Mouse (Mus musculus): Measurements from ENCODE around the gene Smok3b. TPM values are rescaled to one million over a fixed set of nuclear protein-coding genes. Genes with fewer than 3 reads are reported as not detected.

Smok3b gene
- polyA plus RNA-seq, 1 experiment from 2014 or later, result not detected

DNA sequence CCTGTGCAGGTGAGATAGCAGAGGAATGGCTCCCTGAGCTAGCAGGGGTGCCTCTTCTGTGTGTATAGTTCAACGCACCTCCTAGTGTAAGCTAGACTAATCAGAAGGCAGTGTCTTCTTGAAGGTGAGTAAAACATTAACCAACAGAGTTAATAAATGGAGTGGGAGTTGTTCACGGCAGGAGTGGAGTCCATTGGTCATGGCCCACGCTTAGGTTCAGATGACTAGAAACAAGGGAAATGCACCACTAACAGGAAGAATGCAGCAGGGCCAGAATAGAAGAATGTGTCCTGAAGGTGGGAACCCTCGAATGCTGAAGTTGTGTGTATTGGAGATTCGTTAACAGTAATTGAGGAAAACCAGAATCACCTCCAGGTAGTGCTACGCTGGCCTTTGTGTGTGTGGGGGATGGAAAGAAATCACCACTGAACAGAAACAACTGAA, 67.9 kb downstream of the Smok3b start:
- DNase-seq (ENCODE audit: extremely low spot score, low spot score), result no peak
- no peaks in the 10 kb centered on the region for H3K27me3 ChIP-seq (ENCODE audit: poor library complexity, severe bottlenecking)
- peaks cover 47% of the 10 kb centered on the region for H3K36me3 ChIP-seq (replicated peaks)
- peaks cover 18% of the 10 kb centered on the region for H3K4me1 ChIP-seq
- H3K4me3 ChIP-seq, result no peak overlapping the region
- no peaks in the 10 kb centered on the region for H3K9me3 ChIP-seq
- WGBS, result 90% methylated on average over 6 of the region's 6 CpGs
- no peak overlapping the region for H3K27ac ChIP-seq

DNA sequence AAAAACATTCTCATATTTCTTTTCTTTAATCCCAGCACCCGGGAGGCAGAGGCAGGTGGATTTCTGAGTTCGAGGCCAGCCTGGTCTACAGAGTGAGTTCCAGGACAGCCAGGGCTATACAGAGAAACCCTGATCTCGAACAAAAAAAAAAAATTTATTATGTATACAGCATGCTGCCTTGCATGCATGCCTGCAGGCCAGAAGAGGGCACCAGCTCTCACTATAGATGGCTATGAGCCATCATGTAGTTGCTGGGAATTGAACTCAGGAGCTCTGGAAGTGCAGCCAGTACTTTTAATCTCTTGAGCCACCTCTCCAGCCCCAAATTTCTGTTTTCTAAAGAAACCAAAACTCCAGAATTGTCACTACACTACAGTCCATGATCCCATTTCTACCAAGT, 69.0 kb downstream of the Smok3b start:
- Histone ChIP-seq H3K27me3 (ENCODE audit: poor library complexity, severe bottlenecking) (no peaks in the 10 kb centered on the region), H3K27ac (no peak overlapping the region), H3K9me3 (no peaks in the 10 kb centered on the region), H3K4me3 (no peak overlapping the region), H3K4me1 (peaks cover 15% of the 10 kb centered on the region), H3K36me3 (replicated peaks) (peaks cover 58% of the 10 kb centered on the region)
- DNase-seq (ENCODE audit: extremely low spot score, low spot score), result no peak
- WGBS, result 88% methylated on average over 3 of the region's 3 CpGs

DNA sequence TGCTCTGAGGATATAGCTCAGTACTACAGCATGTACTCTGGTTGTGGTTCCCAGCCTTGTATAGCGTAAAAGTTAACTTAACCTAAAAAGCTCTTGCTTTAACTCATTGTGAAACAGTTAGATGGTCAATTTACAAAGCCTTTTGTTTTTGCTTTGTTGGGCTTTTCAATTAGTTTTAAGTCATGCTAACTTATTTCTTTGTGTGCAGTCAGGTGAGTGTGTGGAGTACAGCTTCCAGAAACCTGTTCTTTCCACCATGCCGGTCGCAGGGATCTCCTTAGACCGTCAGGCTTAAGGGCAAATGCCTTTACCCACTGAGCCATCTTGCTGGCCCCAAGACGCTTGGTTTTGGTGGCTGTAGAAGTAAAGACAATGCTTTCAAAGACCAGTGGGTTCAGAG, 69.5 kb downstream of the Smok3b start:
- peaks cover 63% of the 10 kb centered on the region for H3K36me3 ChIP-seq (replicated peaks)
- H3K27ac ChIP-seq, result no peak overlapping the region
- H3K9me3 ChIP-seq, result no peaks in the 10 kb centered on the region
- no peak for DNase-seq (ENCODE audit: extremely low spot score, low spot score)
- H3K4me3 ChIP-seq, result no peak overlapping the region
- 95% methylated on average over 5 of the region's 5 CpGs for WGBS
- H3K27me3 ChIP-seq (ENCODE audit: poor library complexity, severe bottlenecking), result no peaks in the 10 kb centered on the region
- peaks cover 15% of the 10 kb centered on the region for H3K4me1 ChIP-seq

DNA sequence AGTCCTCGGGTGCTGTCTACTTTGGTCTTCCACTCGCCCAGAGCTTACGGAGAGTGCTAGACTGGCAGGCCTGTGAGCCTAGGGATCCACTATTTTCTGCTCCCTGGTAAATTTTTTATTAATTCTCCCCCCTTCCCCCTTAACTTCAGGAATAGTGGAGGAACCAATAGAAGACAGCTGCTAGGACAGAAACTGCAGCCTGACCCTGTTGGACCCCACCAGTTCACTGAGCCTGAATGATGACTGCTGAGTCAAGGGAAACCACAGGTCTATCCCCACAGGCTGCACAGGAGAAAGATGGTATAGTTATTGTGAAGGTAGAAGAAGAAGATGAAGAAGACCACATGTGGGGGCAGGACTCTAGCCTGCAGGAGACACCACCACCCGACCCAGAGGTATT, 71.5 kb downstream of the Smok3b start:
- 91% methylated on average over 4 of the region's 4 CpGs for WGBS
- H3K27me3 ChIP-seq (ENCODE audit: poor library complexity, severe bottlenecking), result no peaks in the 10 kb centered on the region
- DNase-seq (ENCODE audit: extremely low spot score, low spot score), result no peak
- H3K4me3 ChIP-seq, result no peak overlapping the region
- H3K4me1 ChIP-seq, result 0 out of 2 replicates have a peak, but pooled peaks cover 3% of the 10 kb centered on the region
- H3K36me3 ChIP-seq (replicated peaks), result peaks cover 72% of the 10 kb centered on the region
- no peaks in the 10 kb centered on the region for H3K9me3 ChIP-seq
- no peak overlapping the region for H3K27ac ChIP-seq

DNA sequence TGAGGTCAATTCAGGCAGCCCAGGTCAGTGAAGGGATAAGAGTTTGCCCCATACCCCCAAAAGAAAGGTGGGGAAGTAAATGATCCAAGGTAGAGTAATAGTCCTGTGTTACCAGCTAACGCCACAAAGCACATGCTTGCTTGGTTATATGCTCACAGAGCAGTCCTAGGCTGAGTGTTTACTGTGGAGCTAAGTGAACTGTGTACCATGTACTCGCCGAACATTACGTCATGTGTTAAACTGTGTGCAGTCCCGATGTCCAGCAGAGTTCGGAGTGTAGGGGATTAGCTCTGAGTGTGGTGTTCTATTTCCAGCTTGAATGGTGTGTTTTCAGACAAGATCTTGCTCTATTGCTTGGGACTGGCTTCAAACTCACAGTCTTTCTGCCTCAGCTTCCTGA, 73.2 kb downstream of the Smok3b start:
- no peak for DNase-seq (ENCODE audit: extremely low spot score, low spot score)
- Histone ChIP-seq H3K36me3 (replicated peaks) (peaks cover 72% of the 10 kb centered on the region), H3K4me3 (no peak overlapping the region), H3K27me3 (ENCODE audit: poor library complexity, severe bottlenecking) (no peaks in the 10 kb centered on the region), H3K27ac (no peak overlapping the region), H3K4me1 (no peaks in the 10 kb centered on the region), H3K9me3 (no peaks in the 10 kb centered on the region)
- WGBS, result 94% methylated on average over 6 of the region's 6 CpGs

Other genes with a start within 250 kb of the Smok3b start
- 47.5 and 49.2 TPM in 2 replicates for gene Ppp1r35, start 242.6 kb upstream of the Smok3b start, polyA plus RNA-seq (2016; fragmentation: Nextera tagmentation; extraction: Ambion mirVana)
- 10.0 and 11.5 TPM in 2 replicates for gene Mepce, start 233.8 kb upstream of the Smok3b start, polyA plus RNA-seq (2016; fragmentation: Nextera tagmentation; extraction: Ambion mirVana)
- 12.9 and 14.8 TPM in 2 replicates for gene Zcwpw1, start 233.6 kb upstream of the Smok3b start, polyA plus RNA-seq (2016; fragmentation: Nextera tagmentation; extraction: Ambion mirVana)
- gene Pilra, start 185.1 kb upstream of the Smok3b start, polyA plus RNA-seq (2016; fragmentation: Nextera tagmentation; extraction: Ambion mirVana), result 0.43 and 0.58 TPM in 2 replicates
- not detected in 2 replicates for gene Pilrb1, start 163.3 kb upstream of the Smok3b start, polyA plus RNA-seq (2016; fragmentation: Nextera tagmentation; extraction: Ambion mirVana)
- gene Pilrb2, start 149.6 kb upstream of the Smok3b start, polyA plus RNA-seq (2016; fragmentation: Nextera tagmentation; extraction: Ambion mirVana), result not detected in 2 replicates
- not detected in 2 replicates for gene Cyp3a13, start 99.8 kb upstream of the Smok3b start, polyA plus RNA-seq (2016; fragmentation: Nextera tagmentation; extraction: Ambion mirVana)
- not detected in 2 replicates for gene Gjc3, start 58.3 kb upstream of the Smok3b start, polyA plus RNA-seq (2016; fragmentation: Nextera tagmentation; extraction: Ambion mirVana)
- gene Azgp1, start 39.9 kb upstream of the Smok3b start, polyA plus RNA-seq (2016; fragmentation: Nextera tagmentation; extraction: Ambion mirVana), result not detected in 2 replicates
- gene Smok3a, start 168 bp upstream of the Smok3b start, polyA plus RNA-seq (2016; fragmentation: Nextera tagmentation; extraction: Ambion mirVana), result not detected in 2 replicates
- gene Smok3c, start 31.8 kb downstream of the Smok3b start, polyA plus RNA-seq (2016; fragmentation: Nextera tagmentation; extraction: Ambion mirVana), result not detected in 2 replicates
- 25.2 and 25.3 TPM in 2 replicates for gene Zkscan1, start 63.7 kb downstream of the Smok3b start, polyA plus RNA-seq (2016; fragmentation: Nextera tagmentation; extraction: Ambion mirVana)
- gene Zscan21, start 95.5 kb downstream of the Smok3b start, polyA plus RNA-seq (2016; fragmentation: Nextera tagmentation; extraction: Ambion mirVana), result 98.4 and 105 TPM in 2 replicates
- gene Zfp113, start 134.3 kb downstream of the Smok3b start, polyA plus RNA-seq (2016; fragmentation: Nextera tagmentation; extraction: Ambion mirVana), result 37.0 and 38.7 TPM in 2 replicates
- gene Cops6, start 139.6 kb downstream of the Smok3b start, polyA plus RNA-seq (2016; fragmentation: Nextera tagmentation; extraction: Ambion mirVana), result 348 and 351 TPM in 2 replicates
- gene Ap4m1, start 150.6 kb downstream of the Smok3b start, polyA plus RNA-seq (2016; fragmentation: Nextera tagmentation; extraction: Ambion mirVana), result 32.7 TPM in 2 replicates
- gene Mcm7, start 151.0 kb downstream of the Smok3b start, polyA plus RNA-seq (2016; fragmentation: Nextera tagmentation; extraction: Ambion mirVana), result 444 and 449 TPM in 2 replicates
- gene Taf6, start 166.0 kb downstream of the Smok3b start, polyA plus RNA-seq (2016; fragmentation: Nextera tagmentation; extraction: Ambion mirVana), result 151 and 155 TPM in 2 replicates
- 51.4 and 56.7 TPM in 2 replicates for gene Cnpy4, start 166.1 kb downstream of the Smok3b start, polyA plus RNA-seq (2016; fragmentation: Nextera tagmentation; extraction: Ambion mirVana)
- gene Mblac1, start 172.9 kb downstream of the Smok3b start, polyA plus RNA-seq (2016; fragmentation: Nextera tagmentation; extraction: Ambion mirVana), result 8.9 and 10.4 TPM in 2 replicates
- gene Nxpe5, start 204.5 kb downstream of the Smok3b start, polyA plus RNA-seq (2016; fragmentation: Nextera tagmentation; extraction: Ambion mirVana), result not detected in 2 replicates
- 38.9 and 41.5 TPM in 2 replicates for gene Lamtor4, start 234.1 kb downstream of the Smok3b start, polyA plus RNA-seq (2016; fragmentation: Nextera tagmentation; extraction: Ambion mirVana)
- gene BC037034, start 242.6 kb downstream of the Smok3b start, polyA plus RNA-seq (2016; fragmentation: Nextera tagmentation; extraction: Ambion mirVana), result 5.3 and 5.5 TPM in 2 replicates